Mouse (Mus musculus): ENCODE data around the gene Gm17364. TPM values are rescaled to one million over a fixed set of nuclear protein-coding genes. Genes with fewer than 3 reads are reported as not detected.
"Not testable (repeated sequence)": the region's sequence is repeated elsewhere in the genome, so short reads cannot be mapped to it uniquely, and the experiment has no call there.

The Gm17364 gene
- total RNA-seq (2017) = not detected in 2 replicates

DNA sequence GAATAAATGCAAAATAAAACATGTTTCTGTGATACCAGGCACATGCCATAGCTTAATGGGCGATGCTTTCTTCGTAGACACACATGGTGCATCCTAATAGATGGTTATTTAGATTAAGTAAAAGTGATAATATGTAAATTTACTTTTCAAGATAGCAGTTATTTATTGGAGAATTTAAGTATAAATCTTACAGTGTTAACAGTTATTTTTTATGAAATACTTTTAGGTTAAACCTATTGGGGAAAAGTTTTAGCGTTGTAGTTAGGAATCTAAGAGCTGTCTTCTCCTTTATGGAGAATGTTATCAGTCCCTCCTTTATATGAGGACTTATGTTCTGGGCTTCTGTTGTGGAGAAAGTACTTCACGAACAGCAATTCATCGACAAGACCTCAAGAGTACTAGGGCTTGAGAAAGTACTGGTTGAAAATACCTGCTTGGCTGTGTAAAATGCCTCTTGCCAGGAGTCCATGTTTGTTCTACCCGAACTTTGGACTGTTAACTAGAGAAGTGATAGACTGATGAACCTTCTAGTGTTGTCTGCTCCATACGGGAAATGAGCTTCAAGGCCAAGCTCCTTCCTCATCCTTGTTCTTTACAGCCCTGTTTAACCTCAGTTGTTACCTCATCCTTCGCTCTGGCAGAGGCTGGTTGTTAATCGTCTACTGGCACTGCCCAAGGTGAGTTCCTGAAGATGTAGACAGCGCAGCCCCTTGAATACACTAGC, at the start of gene Gm17364:
Gene Gm17364, minus strand, starts transcription at position 51 of the 724 bp plus-strand sequence.
- no peak for ATAC-seq (ENCODE audit: extremely low read depth, insufficient number of reproducible peaks, low FRiP score, poor library complexity, severe bottlenecking)

DNA sequence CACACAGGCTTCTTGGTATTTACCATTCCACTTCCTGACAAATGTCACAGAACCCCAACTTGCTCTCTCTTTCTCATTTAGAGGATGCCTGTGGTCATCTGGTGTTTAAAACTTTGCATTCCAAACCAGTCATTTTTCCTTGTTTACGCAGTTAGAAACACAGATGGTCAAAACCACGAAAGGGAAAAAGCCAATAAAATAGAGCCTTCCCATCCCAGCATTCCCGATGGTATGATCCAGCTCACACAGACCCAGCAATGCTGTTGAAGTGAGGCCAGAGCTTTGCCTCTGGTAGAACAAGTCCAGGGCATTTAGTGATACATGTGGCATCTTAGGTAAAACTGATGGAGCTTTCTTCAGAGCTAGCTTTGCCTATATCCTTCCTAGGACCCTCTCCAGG, 47.7 kb upstream of the Gm17364 start:
- no peak for ATAC-seq (ENCODE audit: extremely low read depth, insufficient number of reproducible peaks, low FRiP score, poor library complexity, severe bottlenecking)

DNA sequence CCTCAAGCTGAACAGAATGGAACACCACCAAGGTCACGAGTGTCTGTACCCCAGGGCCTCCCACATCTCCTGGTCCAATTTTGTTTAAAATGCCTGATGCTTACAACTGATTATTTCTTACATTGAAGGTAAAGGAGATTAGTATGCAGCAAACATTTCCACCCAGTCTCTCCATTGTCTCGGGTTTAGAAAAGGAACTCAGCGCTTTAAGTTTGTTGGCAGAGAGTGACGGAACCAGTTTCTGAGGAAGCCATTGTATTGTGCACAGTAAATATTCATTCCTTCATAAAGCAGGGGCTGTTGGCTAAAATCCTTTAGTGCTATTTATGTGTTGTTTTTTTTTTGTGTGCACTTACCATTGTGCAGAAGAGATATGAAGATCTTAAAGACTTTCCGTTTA, 47.0 kb upstream of the Gm17364 start:
- ATAC-seq (ENCODE audit: extremely low read depth, insufficient number of reproducible peaks, low FRiP score, poor library complexity, severe bottlenecking) = no peak

DNA sequence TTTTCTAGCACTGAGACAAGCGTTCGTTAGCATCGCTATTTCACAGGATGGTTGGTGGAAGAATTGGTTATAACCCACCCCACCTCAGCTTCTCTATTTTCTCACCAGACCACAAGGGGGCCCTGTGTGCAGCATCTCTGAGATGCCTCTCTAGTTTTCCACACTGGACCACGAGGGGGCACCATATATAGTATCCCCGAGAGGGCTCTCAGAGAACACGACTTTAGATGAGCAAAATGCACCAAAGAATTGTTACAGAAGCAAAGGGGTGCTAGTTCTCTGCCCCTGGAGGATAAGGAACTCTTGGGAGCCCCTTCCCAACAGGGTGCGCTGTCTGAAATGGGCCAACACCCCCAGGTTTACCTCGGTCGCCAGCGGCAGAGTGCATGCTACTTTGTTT, 28.9 kb upstream of the Gm17364 start:
- peak; percentile 89 for ATAC-seq (ENCODE audit: extremely low read depth, insufficient number of reproducible peaks, low FRiP score, poor library complexity, severe bottlenecking)

DNA sequence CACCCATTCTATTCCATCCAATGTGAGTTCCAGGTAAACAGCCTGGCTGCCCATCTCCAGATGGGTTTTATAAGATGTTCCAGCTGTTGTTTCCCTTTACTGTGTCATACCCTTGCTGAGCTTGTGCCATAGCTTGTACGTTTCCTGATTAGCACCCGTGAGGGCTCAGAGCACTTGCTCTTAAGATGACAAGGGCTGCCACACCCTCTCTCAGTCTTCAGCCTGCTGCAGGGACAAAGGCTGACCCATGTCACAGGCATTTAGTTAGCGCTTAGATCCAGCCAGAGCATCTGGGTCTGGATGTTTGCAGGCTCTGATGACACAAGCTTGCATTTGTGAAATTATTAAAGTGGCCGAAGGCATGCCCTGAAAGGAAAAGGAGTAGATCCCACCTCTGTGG, 26.3 kb upstream of the Gm17364 start:
- ATAC-seq (ENCODE audit: extremely low read depth, insufficient number of reproducible peaks, low FRiP score, poor library complexity, severe bottlenecking) = no peak

DNA sequence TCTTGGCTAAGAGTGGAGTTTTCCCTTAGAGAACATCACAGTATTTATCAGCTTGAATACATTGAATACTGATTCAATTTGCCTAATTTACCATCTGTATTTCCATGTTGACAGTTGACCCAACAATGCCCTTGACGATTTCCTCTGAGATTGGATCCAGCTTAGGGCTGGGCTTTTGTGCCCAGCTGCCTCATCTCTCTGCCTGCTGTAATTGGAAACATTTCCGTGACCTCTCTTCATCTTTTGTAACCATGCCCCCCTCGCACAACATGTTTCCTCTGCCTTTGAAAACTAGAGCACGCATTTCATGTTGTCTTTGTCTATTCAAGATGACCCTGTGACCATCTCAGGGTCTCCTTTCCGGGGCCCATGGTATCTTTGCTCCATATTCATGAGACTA, 25.2 kb upstream of the Gm17364 start:
- ATAC-seq (ENCODE audit: extremely low read depth, insufficient number of reproducible peaks, low FRiP score, poor library complexity, severe bottlenecking) = no peak

DNA sequence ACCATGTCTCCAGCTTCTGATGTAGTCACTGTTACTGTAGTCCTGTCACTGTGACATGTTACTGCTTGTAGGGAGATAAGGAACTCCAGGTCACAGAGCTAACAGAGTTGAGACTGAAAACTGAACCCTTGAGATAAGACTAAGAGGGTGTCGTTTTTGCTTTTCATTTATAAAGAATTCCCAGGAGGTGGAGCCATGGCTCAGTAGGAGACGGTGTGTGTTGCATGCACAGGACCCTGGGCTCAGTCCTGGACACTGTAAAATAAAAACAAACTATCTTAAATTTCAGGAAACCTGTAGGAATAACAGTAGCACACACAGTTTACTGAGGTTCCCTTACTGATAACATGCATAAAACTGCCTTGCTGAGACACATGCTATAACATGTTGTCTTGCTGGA, 24.8 kb upstream of the Gm17364 start:
- no peak for ATAC-seq (ENCODE audit: extremely low read depth, insufficient number of reproducible peaks, low FRiP score, poor library complexity, severe bottlenecking)

DNA sequence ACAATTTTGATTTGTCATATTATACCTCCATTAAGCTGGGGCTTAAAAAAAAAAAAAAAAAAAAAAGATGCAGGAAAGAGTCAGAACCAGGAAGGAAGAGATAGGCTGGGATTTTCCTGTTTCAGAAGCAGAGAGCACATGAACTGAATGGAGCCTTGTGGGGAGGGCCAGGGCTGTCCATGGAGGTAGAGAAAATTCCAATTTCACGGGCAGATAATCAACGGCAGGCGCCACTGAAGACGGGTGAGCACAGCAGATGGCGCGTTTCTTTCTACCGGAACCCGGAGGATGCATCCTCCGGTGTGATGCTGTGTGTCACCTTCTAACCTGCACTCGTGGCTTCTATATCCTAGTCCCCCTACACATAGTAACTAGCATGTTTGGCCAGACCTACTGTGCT, 22.6 kb upstream of the Gm17364 start:
- ATAC-seq (ENCODE audit: extremely low read depth, insufficient number of reproducible peaks, low FRiP score, poor library complexity, severe bottlenecking) = no peak

DNA sequence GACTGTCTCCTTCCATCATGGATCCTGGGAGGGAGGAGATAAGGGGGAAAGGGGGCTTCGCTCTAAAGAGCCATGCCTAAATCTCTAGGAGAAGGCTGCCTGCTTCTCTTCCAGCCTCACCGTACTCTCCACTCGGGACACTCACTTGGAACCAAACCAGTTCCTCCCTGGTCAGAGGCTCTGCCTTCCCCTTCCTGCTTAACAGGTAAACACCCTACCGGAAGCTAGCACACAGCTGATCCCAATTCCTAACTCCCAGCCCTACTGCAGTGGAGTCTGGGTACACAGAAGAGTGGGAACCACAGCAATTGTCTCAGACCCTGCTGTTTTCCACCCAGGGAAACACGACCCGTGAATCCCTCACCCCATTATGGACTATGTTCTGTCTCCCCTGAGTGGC, 22.1 kb upstream of the Gm17364 start:
- ATAC-seq (ENCODE audit: extremely low read depth, insufficient number of reproducible peaks, low FRiP score, poor library complexity, severe bottlenecking) = no peak

DNA sequence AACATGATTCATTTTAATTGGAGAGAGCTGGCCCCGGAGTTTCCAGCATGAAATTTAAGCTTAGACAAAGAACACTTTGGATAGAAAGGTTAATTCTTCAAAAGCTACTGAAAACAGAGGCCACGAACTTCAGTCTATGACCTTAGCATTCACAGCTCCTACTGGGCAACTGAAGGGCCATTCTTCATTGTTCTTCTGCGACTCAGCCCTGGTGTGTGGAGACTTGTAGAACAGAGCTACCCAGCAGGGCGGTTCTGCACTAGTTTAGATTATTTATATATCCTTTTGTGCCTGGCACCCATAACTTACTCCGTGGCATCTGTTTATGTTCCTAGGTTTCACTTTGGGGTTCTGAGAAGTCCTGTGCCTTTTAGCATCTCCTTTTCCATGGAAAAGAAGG, 19.8 kb upstream of the Gm17364 start:
- ATAC-seq (ENCODE audit: extremely low read depth, insufficient number of reproducible peaks, low FRiP score, poor library complexity, severe bottlenecking) = no peak

DNA sequence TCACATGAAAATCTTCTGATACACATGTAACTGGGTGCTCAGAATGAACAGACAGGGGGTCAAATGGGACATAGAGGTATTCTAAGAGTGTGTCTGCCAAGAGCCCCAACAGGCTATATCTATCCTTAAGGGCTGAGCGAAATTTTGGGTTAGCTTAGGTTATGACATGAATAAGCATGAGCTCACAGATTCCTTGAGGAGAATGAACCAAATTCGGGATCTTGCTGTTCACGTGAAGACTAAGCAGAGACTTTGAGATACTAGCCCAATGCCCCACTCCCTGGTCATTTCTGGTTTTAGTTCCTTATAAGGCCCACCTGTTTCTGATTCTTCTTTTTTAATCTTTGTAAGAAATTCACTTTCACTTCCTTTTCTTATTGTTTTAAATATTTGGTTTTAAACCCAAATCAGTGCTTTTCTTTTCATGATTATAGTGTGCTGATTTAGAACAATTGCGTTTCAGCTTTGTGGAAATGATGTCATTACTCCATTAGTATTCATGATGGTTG, 17.7 kb upstream of the Gm17364 start:
- 0 out of 2 replicates have a peak, but pooled peaks have one; percentile 23 for ATAC-seq (ENCODE audit: extremely low read depth, insufficient number of reproducible peaks, low FRiP score, poor library complexity, severe bottlenecking)

DNA sequence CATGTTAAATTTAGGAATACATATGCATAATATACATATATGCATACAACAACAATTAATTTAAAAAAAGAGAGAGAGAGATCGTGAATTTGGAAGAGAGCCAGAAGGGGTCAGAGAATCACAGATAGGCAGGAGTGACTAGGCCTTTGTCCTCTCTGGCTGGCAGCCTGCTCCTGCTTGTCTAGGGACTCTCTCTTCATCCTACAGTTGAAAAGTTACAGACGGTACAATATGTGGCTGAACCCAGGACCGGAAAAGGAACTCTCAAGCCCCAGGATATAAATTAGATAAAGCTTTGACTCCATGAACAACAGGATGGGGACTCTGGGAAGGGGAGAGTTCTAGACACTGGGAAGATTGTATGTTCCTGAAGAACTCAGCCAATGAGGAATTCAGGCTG, 12.5 kb upstream of the Gm17364 start:
- no peak for ATAC-seq (ENCODE audit: extremely low read depth, insufficient number of reproducible peaks, low FRiP score, poor library complexity, severe bottlenecking)

DNA sequence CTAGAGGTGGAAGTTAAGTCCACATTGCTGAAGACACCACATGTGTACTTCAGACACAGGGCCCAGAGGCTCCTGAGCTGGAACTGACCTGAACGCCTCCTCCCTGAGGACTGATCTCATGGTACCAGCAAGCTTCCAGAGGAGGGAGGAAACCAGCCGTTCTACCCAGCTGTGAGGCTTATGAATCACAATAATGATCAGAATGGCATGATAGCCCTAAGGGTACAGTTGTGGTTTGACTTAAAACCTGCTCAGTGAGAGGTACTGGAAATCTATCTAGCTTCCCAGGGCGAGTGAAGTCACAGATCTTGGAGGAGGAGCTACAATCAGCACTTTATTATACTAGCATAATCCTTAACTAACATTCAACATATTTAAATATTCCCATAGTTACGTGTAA, 11.7 kb upstream of the Gm17364 start:
- ATAC-seq (ENCODE audit: extremely low read depth, insufficient number of reproducible peaks, low FRiP score, poor library complexity, severe bottlenecking) = no peak

DNA sequence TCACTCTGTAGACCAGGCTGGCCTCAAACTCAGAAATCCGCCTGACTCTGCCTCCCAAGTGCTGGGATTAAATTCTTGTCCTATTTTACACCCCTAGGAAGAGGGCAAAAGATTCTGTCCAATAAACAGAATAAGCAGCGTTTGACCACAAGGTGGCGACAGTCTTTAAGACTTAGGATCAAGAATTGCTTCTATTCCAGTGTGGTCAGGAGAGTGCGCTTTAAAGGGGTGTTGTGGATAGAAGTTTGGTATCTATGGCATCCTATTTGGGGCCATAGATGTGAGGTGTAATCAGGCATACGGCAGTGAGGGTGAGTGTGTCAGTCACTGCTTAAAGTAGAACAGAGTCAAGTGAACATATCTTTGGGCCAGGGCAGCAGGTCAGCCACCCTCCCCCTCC, 9.5 kb upstream of the Gm17364 start:
- ATAC-seq (ENCODE audit: extremely low read depth, insufficient number of reproducible peaks, low FRiP score, poor library complexity, severe bottlenecking) = peak; percentile 69; the same call in 1 of the 2 replicates

DNA sequence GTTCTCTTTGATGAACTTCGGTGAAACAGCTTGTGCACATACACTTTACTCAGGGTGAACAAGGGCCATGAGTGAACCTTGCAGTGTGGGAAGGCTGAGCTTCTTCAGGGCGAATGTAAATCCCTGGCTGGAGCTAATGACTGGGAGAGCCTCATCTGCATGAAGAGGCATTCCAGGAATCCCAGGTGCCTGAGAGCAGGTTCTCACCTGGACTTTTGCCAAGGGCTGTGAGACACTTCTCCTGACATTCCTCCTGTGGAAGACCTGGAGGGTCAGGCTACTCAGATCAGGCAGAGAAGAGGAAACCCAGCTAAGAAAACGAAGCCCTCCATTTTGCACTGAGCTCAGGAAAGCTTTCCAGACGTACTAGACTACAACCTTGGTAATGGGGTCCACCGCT, 6.9 kb upstream of the Gm17364 start:
- no peak for ATAC-seq (ENCODE audit: extremely low read depth, insufficient number of reproducible peaks, low FRiP score, poor library complexity, severe bottlenecking)

DNA sequence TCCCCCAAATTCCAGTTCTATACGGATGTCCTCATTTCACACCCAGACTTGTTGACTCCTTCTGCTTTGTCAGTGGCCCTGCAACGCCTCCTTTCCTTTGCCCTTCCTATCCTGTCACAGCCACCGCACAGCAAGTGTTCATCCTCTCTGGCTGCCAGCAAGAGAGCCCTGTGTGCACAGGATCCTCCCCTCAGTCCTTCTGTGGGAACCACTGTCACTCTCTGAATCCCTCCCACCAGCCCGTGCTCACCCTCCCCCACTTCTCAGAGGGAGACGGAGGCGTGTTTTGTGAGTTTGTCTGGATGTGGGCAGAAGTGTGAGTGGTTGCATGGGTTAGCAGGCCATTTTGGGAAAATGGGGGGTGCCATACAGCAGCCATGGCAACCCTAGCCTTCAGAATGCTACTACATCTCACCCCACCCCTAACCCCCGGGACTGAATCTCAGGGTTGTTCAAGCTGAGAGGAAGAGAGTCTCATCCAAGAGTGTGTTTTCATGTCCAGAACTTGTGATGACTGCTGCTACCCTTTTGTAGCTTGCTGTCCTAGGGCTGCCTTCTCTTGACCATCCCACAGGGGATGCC, 5.9 kb downstream of the Gm17364 start:
- no peak for ATAC-seq (ENCODE audit: extremely low read depth, insufficient number of reproducible peaks, low FRiP score, poor library complexity, severe bottlenecking)

DNA sequence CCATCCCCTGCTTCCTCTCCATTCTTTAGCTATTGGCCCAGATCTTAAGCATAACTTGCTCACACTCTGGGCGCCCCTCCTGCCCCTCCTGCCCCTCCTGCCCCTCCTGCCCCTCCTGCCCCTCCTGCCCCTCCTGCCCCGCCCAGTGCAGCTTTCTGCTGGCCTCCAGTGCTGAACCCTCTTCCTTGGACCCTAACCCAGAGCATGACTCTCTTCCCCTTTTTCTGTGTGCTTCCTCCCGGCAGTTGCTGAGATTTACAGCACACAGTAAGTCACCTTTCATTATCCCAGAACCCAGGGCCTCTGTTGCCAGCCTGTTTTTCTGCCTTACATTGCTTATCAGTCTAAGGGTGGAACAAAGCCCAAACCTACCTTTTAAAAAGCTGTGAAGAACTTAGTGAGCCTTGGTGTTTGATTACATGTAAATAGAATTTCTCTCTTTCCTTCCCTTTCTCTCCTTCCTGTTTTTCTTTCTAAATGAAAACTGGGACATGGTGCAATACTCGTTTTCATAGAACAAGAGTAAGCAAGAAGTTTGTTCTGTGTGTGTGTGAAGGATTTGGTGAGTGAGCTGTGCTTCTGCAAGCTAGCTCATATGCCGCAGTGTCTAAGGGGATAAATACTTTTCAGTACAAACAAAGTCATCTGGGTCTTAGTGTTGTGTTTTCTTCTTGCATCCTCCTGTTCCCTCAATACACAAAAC, 10.3 kb downstream of the Gm17364 start:
- no peak for ATAC-seq (ENCODE audit: extremely low read depth, insufficient number of reproducible peaks, low FRiP score, poor library complexity, severe bottlenecking)

DNA sequence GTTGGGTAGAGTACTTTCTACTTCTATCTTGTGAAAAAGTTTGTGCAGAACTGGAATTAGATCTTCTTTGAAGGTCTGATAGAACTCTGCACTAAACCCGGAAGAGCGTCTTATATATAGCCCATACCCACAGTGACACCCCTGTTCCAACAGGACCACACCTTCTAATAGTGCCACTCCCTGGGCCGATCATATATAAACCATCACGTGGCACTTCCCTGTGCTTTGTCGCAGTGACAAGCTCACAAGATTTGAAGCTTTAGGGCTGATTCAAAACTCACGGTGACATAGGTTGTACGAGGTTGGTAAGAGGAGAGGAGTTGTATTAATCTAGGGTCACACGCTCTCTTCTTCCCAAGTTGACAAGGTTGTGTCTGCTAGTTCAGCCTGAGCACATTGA, 12.2 kb downstream of the Gm17364 start:
- ATAC-seq (ENCODE audit: extremely low read depth, insufficient number of reproducible peaks, low FRiP score, poor library complexity, severe bottlenecking) = not testable (repeated sequence)

DNA sequence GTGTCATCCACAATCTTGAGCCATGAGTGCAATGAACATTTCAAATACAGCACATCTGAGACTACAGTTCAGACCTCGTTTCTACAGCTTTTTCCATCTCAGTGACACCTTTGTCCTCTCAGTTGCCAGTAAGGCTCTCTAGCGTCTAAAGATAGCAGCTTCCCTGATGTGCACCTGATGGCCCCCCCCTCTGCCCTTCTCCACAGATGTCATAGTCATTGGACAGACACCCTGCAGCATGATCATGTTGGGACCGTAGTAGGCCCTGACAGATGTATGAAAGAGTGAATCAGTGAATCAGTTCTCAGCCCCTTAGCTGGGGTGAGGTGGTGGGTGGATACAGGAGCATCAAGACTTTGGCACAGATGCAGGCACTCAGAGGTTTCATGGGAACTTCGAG, 15.9 kb downstream of the Gm17364 start:
- no peak for ATAC-seq (ENCODE audit: extremely low read depth, insufficient number of reproducible peaks, low FRiP score, poor library complexity, severe bottlenecking)

DNA sequence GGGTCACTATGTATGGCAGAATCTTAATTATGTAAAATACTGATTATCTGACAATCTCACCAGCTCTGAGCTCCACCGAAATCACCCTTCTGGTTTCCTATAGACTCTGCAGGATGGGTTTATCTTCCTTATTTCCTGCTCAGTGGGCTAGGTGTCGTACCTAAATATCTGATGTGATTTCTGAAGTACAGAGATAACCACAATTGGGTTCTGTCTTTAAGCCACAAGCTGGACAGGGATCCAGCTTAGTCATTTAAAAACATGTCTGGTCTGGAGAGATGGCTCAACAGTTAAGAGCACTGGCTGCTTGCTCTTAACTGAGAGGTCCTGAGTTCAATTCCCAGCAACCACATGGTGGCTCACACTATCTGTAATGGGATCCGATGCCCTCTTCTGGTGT, 16.8 kb downstream of the Gm17364 start:
- ATAC-seq (ENCODE audit: extremely low read depth, insufficient number of reproducible peaks, low FRiP score, poor library complexity, severe bottlenecking) = no peak
